Mouse (Mus musculus) heart, adult 2 months (tissue): ENCODE results near the gene Tnfrsf1b.

Source experiments
- CTCF ChIP-seq: fragments of 200-600 bp; IDR thresholded peaks from 2 replicates; pipeline ENCODE4 v1.8.1; 2022; ENCODE audit warnings: antibody characterized with exemption, mild to moderate bottlenecking, moderate library complexity
- EP300 ChIP-seq: fragments of 200-500 bp; IDR thresholded peaks from 2 replicates; pipeline ENCODE4 v1.6.1; 2011; ENCODE audit warnings: low read depth, low read length, control low read depth; ENCODE audit not compliant: insufficient read depth
- POLR2A ChIP-seq: fragments of 200-500 bp; IDR thresholded peaks from 2 replicates; pipeline ENCODE4 v1.6.1; 2011; ENCODE audit warnings: mild to moderate bottlenecking, low read depth, low read length, control low read depth; ENCODE audit not compliant: insufficient read depth

- TF ChIP-seq CTCF (no peak), EP300 (no peak), POLR2A (no peak)
These were observed 17.6 kb downstream of the Tnfrsf1b start for GRCm38 (mm10) chr4:145229051-145229450.
